Mouse (Mus musculus) adrenal gland, postnatal 10 days (tissue): ENCODE data around the gene Dapk1. TPM values are rescaled to one million over a fixed set of nuclear protein-coding genes. Genes with fewer than 3 reads are reported as not detected.
A peak's percentile ranks its signal among the peaks of the same experiment; 100 is the strongest.
"Not testable (repeated sequence)": the region's sequence is repeated elsewhere in the genome, so short reads cannot be mapped to it uniquely, and the experiment has no call there.

Source experiments
- DNase-seq: peaks from one replicate; pipeline ENCODE4 v3.0.0; 2021; ENCODE audit warnings: mixed read lengths
- long read RNA-seq, 2 experiments: library from polyadenylated mRNA; stranded (forward); transcript quantifications; one replicate each; pipeline ENCODE4 v2.0.0; 2021
- total RNA-seq, 2 experiments: library from RNA; stranded (reverse); gene quantifications; 2 replicates each; pipeline ENCODE4 v1.2.3; 2021

Dapk1 gene
- 10 to 100 TPM; 27.8 to 29.7 TPM for total RNA-seq
- long read RNA-seq, experiment 1, full-length matches to known transcripts: 4 of 32 reads
- long read RNA-seq, experiment 1, partial matches to known transcripts: 11 of 32 reads
- long read RNA-seq, experiment 1, other reads (novel, unspliced or antisense): 17 of 32 reads
- long read RNA-seq, experiment 2, full-length matches to known transcripts: 2 of 7 reads
- long read RNA-seq, experiment 2, partial matches to known transcripts: 0 of 7 reads
- long read RNA-seq, experiment 2, other reads (novel, unspliced or antisense): 5 of 7 reads

GRCm38 (mm10) chr13:60601436-60602415 is at the start of gene Dapk1:
Dapk1 (plus strand) TSS chr13:60601947.
- peak; percentile 90 for DNase-seq

- DNase-seq: peak; percentile 27
Measured at GRCm38 (mm10) chr13:60553326-60553725, 48.4 kb upstream of the Dapk1 start.

- DNase-seq: no peak
Measured at GRCm38 (mm10) chr13:60556476-60556875, 45.3 kb upstream of the Dapk1 start.

GRCm38 (mm10) chr13:60556911-60557310 is 44.8 kb upstream of the Dapk1 start:
- DNase-seq: no peak

GRCm38 (mm10) chr13:60564303-60564702 is 37.4 kb upstream of the Dapk1 start:
- no peak for DNase-seq

- DNase-seq: no peak
Measured at GRCm38 (mm10) chr13:60568934-60569548, 32.7 kb upstream of the Dapk1 start.

- DNase-seq: no peak
Measured at GRCm38 (mm10) chr13:60569549-60569941, 32.2 kb upstream of the Dapk1 start.

- DNase-seq: no peak
Measured at GRCm38 (mm10) chr13:60573541-60573940, 28.2 kb upstream of the Dapk1 start.

GRCm38 (mm10) chr13:60573971-60574370 is 27.8 kb upstream of the Dapk1 start:
- DNase-seq: peak; percentile 8

- DNase-seq: no peak
Measured at GRCm38 (mm10) chr13:60578541-60578940, 23.2 kb upstream of the Dapk1 start.

- no peak for DNase-seq
Measured at GRCm38 (mm10) chr13:60594866-60595265, 6.9 kb upstream of the Dapk1 start.

- DNase-seq: no peak
Measured at GRCm38 (mm10) chr13:60595519-60595918, 6.2 kb upstream of the Dapk1 start.

- DNase-seq: peak; percentile 46
Measured at GRCm38 (mm10) chr13:60602416-60603251, 887 bp downstream of the Dapk1 start.

GRCm38 (mm10) chr13:60603252-60603562 is 1.5 kb downstream of the Dapk1 start:
- DNase-seq: no peak

GRCm38 (mm10) chr13:60607411-60607810 is 5.7 kb downstream of the Dapk1 start:
- no peak for DNase-seq

GRCm38 (mm10) chr13:60608411-60609046 is 6.8 kb downstream of the Dapk1 start:
- DNase-seq: no peak

GRCm38 (mm10) chr13:60609234-60609633 is 7.5 kb downstream of the Dapk1 start:
- no peak for DNase-seq

GRCm38 (mm10) chr13:60610558-60610957 is 8.8 kb downstream of the Dapk1 start:
- no peak for DNase-seq

- not testable (repeated sequence) for DNase-seq
Measured at GRCm38 (mm10) chr13:60610971-60611370, 9.2 kb downstream of the Dapk1 start.

GRCm38 (mm10) chr13:60612160-60612559 is 10.4 kb downstream of the Dapk1 start:
- no peak for DNase-seq

- DNase-seq: no peak
Measured at GRCm38 (mm10) chr13:60614154-60614553, 12.4 kb downstream of the Dapk1 start.
